Mouse (Mus musculus) midbrain, embryonic 11.5 days (tissue): ENCODE measurements around the gene Zfp72. TPM values are rescaled to one million over a fixed set of nuclear protein-coding genes. Genes with fewer than 3 reads are reported as not detected.
A peak's percentile ranks its signal among the peaks of the same experiment; 100 is the strongest.

ENCODE experiments used
- ATAC-seq: fragments of 200-750 bp; cut with Nextera tagmentation; 2 replicates; pipeline ENCODE4 v1.8.0; 2017; ENCODE audit warnings: moderate TSS enrichment, moderate library complexity; ENCODE audit not compliant: low FRiP score
- DNase-seq: peaks from one replicate; pipeline ENCODE4 v3.0.0; 2015; ENCODE audit warnings: low spot score; ENCODE audit errors: missing footprints
- H3K27ac ChIP-seq: fragments of 300-500 bp; sonication (generic); 2 replicates; pipeline ENCODE4 v1.5.1; 2014; ENCODE audit warnings: low read depth, low read length
- H3K27me3 ChIP-seq: fragments of 300-500 bp; sonication (generic); 2 replicates; pipeline ENCODE4 v1.6.1; 2014; ENCODE audit warnings: mild to moderate bottlenecking, low read length, moderate library complexity, mixed read lengths; ENCODE audit not compliant: control insufficient read depth, insufficient read depth
- H3K36me3 ChIP-seq: fragments of 300-500 bp; sonication (generic); 2 replicates; pipeline ENCODE4 v1.6.1; 2014; ENCODE audit warnings: mild to moderate bottlenecking, low read length, moderate library complexity, mixed read lengths; ENCODE audit not compliant: control insufficient read depth, insufficient read depth
- H3K4me1 ChIP-seq: fragments of 300-500 bp; sonication (generic); 2 replicates; pipeline ENCODE4 v1.6.1; 2014; ENCODE audit warnings: low read length; ENCODE audit not compliant: control insufficient read depth, insufficient read depth
- H3K4me2 ChIP-seq: fragments of 300-500 bp; sonication (generic); 2 replicates; pipeline ENCODE4 v1.6.1; 2014; ENCODE audit warnings: mild to moderate bottlenecking, moderate library complexity
- H3K4me3 ChIP-seq: fragments of 300-500 bp; sonication (generic); 2 replicates; pipeline ENCODE4 v1.5.1; 2014; ENCODE audit warnings: low read depth, low read length
- H3K9ac ChIP-seq: fragments of 300-500 bp; sonication (generic); 2 replicates; pipeline ENCODE4 v1.6.1; 2014; ENCODE audit warnings: low read length
- H3K9me3 ChIP-seq: fragments of 300-500 bp; sonication (generic); 2 replicates; pipeline ENCODE4 v1.6.1; 2016; ENCODE audit warnings: low read length; ENCODE audit not compliant: control insufficient read depth
- WGBS: fragments of 180-500 bp; shearing (Covaris S2); extraction: QIAGEN DNeasy Blood & Tissue Kit; methylation state at CpG from one replicate; pipeline ENCODE4 v1.1.7; 2014; 5-methylcytosine and 5-hydroxymethylcytosine counted together
- polyA plus RNA-seq: library from polyadenylated mRNA; unstranded; fragments of >200 nt; fragmentation: Nextera tagmentation; extraction: Ambion mirVana; gene quantifications from 2 replicates; pipeline ENCODE4 v1.2.1, GENCODE M21; 2014

The Zfp72 gene
- polyA plus RNA-seq, 1 experiment from 2014 or later, result 4.8 TPM

GRCm38 (mm10) chr13:74363176-74363858 is 27.3 kb downstream of the Zfp72 start:
- Histone ChIP-seq H3K4me3 (no peak overlapping the region), H3K4me1 (no peaks in the 10 kb centered on the region), H3K9me3 (no peaks in the 10 kb centered on the region), H3K9ac (no peak overlapping the region), H3K36me3 (peaks cover 2% of the 10 kb centered on the region; the same call in 1 of the 2 replicates), H3K27ac (no peak overlapping the region), H3K4me2 (no peak overlapping the region), H3K27me3 (no peaks in the 10 kb centered on the region)
- ATAC-seq (no peak; the same call in 1 of the 2 replicates), DNase-seq (no peak)
- 91% methylated on average over 13 of the region's 13 CpGs for WGBS

GRCm38 (mm10) chr13:74362218-74362617 is 28.4 kb downstream of the Zfp72 start:
- WGBS, result 71% methylated on average over 2 of the region's 2 CpGs
- Histone ChIP-seq H3K4me3 (no peak overlapping the region), H3K27ac (no peak overlapping the region), H3K27me3 (no peaks in the 10 kb centered on the region), H3K9me3 (no peaks in the 10 kb centered on the region), H3K36me3 (peaks cover 2% of the 10 kb centered on the region; the same call in 1 of the 2 replicates), H3K4me1 (no peaks in the 10 kb centered on the region), H3K9ac (no peak overlapping the region), H3K4me2 (no peak overlapping the region)
- DNase-seq, result no peak
- no peak; the same call in 1 of the 2 replicates for ATAC-seq

GRCm38 (mm10) chr13:74356491-74356890 is 34.1 kb downstream of the Zfp72 start:
- 96% methylated on average over 13 of the region's 13 CpGs for WGBS
- ATAC-seq, result no peak
- DNase-seq, result no peak
- Histone ChIP-seq H3K9me3 (no peaks in the 10 kb centered on the region), H3K36me3 (peaks cover 9% of the 10 kb centered on the region), H3K27ac (no peak overlapping the region), H3K4me1 (no peaks in the 10 kb centered on the region), H3K4me2 (no peak overlapping the region), H3K27me3 (no peaks in the 10 kb centered on the region), H3K4me3 (no peak overlapping the region), H3K9ac (no peak overlapping the region)

- peak overlapping the region; percentile 90 for H3K9ac ChIP-seq
- no peak overlapping the region; the same call in 1 of the 2 replicates for H3K27ac ChIP-seq
- no peaks in the 10 kb centered on the region for H3K9me3 ChIP-seq
- H3K4me2 ChIP-seq, result peak overlapping the region; percentile 84
- peak overlapping the region; percentile 75 for H3K4me3 ChIP-seq
- H3K36me3 ChIP-seq, result no peaks in the 10 kb centered on the region
- WGBS, result 1% methylated on average over 15 of the region's 15 CpGs
- no peaks in the 10 kb centered on the region for H3K27me3 ChIP-seq
- DNase-seq (no peak), ATAC-seq (peak; percentile 72; the same call in 1 of the 2 replicates)
- peaks cover 10% of the 10 kb centered on the region; the same call in 1 of the 2 replicates for H3K4me1 ChIP-seq
Observed at GRCm38 (mm10) chr13:74350435-74350906, 40.2 kb downstream of the Zfp72 start.

DNA sequence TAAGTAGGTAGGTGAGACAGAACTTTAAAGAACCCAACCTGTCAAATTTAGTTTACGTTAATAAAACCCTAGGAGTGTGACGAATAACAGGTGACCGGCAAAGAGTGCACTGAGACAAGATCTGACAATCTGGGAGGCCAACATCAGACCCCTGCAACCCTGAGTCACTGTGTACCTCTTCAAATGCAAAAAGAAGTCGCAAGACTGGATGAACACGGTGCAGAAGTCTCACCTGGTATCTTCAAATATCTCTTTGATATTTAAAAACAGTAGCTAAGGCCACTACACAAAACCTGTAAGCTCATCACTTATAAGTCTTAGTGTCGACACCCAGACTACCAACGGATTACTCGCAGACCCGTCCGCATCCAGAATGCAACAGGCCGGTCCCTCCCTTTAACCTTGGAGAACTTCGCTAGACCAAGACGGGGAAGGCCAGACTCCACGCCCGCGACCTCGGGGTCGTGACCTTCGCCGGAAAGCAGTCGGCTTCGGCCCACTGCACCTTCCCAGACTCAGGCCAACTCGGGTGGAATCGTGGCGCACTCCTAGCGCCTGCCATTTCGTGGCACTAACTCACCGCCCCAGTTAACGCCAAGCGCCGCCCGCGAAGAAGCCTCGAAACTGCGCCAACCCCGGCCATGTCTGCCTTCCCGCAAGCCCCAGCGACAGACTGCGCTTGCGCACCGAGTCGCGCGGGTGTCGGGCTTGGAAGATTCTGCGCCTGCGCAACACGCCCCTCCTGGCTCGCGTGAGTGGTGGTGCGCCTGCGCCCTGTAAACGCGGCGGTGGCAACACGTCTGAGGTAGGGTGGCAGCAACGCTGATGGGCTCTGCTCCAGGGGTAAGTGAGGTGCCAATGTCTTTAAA is 40.8 kb downstream of the Zfp72 start, which contains the start of the genes Sdha and Ccdc127:
Sdha (minus strand) TSS at position 715 of the 869 bp plus-strand sequence.
Ccdc127 (plus strand) TSS at position 744 of the 869 bp plus-strand sequence.
- Histone ChIP-seq H3K9me3 (no peaks in the 10 kb centered on the region), H3K4me1 (peaks cover 10% of the 10 kb centered on the region; the same call in 1 of the 2 replicates), H3K4me2 (peak within 1 kb of the TSS; percentile 84), H3K27ac (peak within 1 kb of the TSS; percentile 67; the same call in 1 of the 2 replicates), H3K36me3 (no peaks in the 10 kb centered on the region), H3K27me3 (no peaks in the 10 kb centered on the region), H3K4me3 (peak within 1 kb of the TSS; percentile 75), H3K9ac (peak within 1 kb of the TSS; percentile 90)
- WGBS, result 2% methylated on average over 57 of the region's 57 CpGs
- ATAC-seq (peak; percentile 98), DNase-seq (peak; percentile 100)

DNA sequence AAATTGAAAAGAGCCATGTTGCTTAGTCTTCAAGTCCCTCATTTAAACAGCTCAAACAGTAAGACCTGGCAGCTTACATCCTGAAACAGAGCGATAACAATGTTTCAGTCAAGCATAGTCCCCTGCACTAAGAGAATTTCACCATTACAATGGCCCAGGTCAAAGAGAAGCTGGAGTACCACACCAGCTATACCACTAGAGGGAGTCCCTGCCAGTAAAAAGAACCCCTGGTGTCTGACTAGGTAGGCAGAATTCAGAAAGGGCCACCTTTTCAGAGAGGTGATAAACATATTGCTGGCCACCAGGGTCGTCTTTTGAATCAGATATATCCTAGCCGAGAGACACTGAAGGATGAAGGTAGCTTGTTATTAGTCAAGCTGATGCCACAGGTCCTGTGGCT is 49.6 kb downstream of the Zfp72 start:
- H3K4me1 ChIP-seq, result no peaks in the 10 kb centered on the region
- no peaks in the 10 kb centered on the region for H3K9me3 ChIP-seq
- H3K9ac ChIP-seq, result no peak overlapping the region
- WGBS, result 57% methylated on average over 3 of the region's 3 CpGs
- H3K27ac ChIP-seq, result no peak overlapping the region
- H3K4me2 ChIP-seq, result no peak overlapping the region
- H3K36me3 ChIP-seq, result peaks cover 12% of the 10 kb centered on the region; the same call in 1 of the 2 replicates
- no peaks in the 10 kb centered on the region for H3K27me3 ChIP-seq
- ATAC-seq, result 0 out of 2 replicates have a peak, but pooled peaks have one; percentile 57
- peak; percentile 86 for DNase-seq
- no peak overlapping the region for H3K4me3 ChIP-seq

DNA sequence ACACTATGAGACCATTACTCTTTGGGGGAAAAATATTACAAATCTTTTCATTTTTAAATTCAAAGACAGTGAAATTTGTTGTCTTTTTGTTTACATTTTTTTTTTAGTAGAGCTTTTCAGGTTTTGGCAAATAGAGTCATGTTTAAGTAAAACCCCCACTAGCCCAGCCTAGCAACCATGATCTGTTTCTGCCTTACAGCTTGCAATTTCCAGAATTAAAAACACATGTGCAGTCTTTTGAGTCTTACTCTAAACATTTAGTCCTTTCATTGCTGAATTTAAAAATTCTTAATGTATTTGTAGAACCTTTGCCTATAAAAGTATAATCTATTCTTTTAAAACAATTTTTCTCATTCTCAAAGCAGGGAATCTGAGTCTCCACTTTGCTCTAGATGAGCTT is 61.3 kb downstream of the Zfp72 start:
- Histone ChIP-seq H3K4me2 (no peak overlapping the region), H3K27me3 (no peaks in the 10 kb centered on the region), H3K36me3 (peaks cover 17% of the 10 kb centered on the region), H3K4me1 (no peaks in the 10 kb centered on the region), H3K9me3 (no peaks in the 10 kb centered on the region), H3K4me3 (no peak overlapping the region), H3K9ac (no peak overlapping the region), H3K27ac (no peak overlapping the region)
- DNase-seq (no peak), ATAC-seq (no peak)
